Mouse (Mus musculus) ES-Bruce4 (cell line): ENCODE data around the gene Disp1.

Experiments used
- CTCF ChIP-seq: IDR thresholded peaks from one replicate; pipeline ENCODE4 v1.8.1; 2011; ENCODE audit warnings: low read depth, low read length
- POLR2A ChIP-seq: IDR thresholded peaks from one replicate; pipeline ENCODE4 v1.8.1; 2011; ENCODE audit warnings: low read length; ENCODE audit not compliant: insufficient read depth

GRCm38 (mm10) chr1:183114554-183114953, 106.8 kb downstream of the Disp1 start:
- TF ChIP-seq CTCF, result no peak
- no peak for TF ChIP-seq POLR2A
